9 mouse cellular contexts compared by ENCODE assay signal in genomic region chr7:141061269-141061692, GRCm38 (mm10). TPM values are rescaled to one million over a fixed set of nuclear protein-coding genes. Genes with fewer than 3 reads are reported as not detected.
DNase-seq lines count a peak whose midpoint lies in the region; ATAC-seq and TF ChIP-seq lines count a peak whose summit lies in the region.
"Had no signal": no experiment of that assay in that cellular context is flagged by ENCODE, and none has a peak within 500 bp of the region (broad histone marks: within the 10 kb centered on the region; RNA-seq: fewer than 3 reads in every experiment).

No protein-coding gene starts in this region.

- peaks cover 93% of the 10 kb centered on the region for H3K27me3 ChIP-seq in heart, embryonic 13.5 days (replicated peaks)
- no peaks in the 10 kb centered on the region for H3K27me3 ChIP-seq in embryonic facial prominence, embryonic 12.5 days
- H3K27me3 ChIP-seq in limb, embryonic 13.5 days, result no peaks in the 10 kb centered on the region
- no peaks in the 10 kb centered on the region for H3K27me3 ChIP-seq in small intestine, adult 2 months (ENCODE audit: control insufficient read depth, insufficient read depth, low read length)

- H3K9ac ChIP-seq in heart, embryonic 13.5 days, result peak overlapping the region; percentile 79
- H3K9ac ChIP-seq in embryonic facial prominence, embryonic 12.5 days, result peak overlapping the region; percentile 93
- peak overlapping the region; percentile 91 for H3K9ac ChIP-seq in limb, embryonic 13.5 days

- peak overlapping the region; percentile 60 for H3K4me3 ChIP-seq in heart, embryonic 13.5 days
- peak overlapping the region; percentile 79 for H3K4me3 ChIP-seq in embryonic facial prominence, embryonic 12.5 days
- peak overlapping the region; percentile 77 for H3K4me3 ChIP-seq in limb, embryonic 13.5 days
- H3K4me3 ChIP-seq in small intestine, adult 2 months (ENCODE audit: low read depth, low read length), result peak overlapping the region; percentile 77

- intact Hi-C loops in heart, postnatal 25 days (cut with DNase I), result no loop called here

- H3K9me3 ChIP-seq in heart, embryonic 13.5 days, result no peaks in the 10 kb centered on the region
- no peaks in the 10 kb centered on the region for H3K9me3 ChIP-seq in embryonic facial prominence, embryonic 12.5 days
- H3K9me3 ChIP-seq in limb, embryonic 13.5 days, result no peaks in the 10 kb centered on the region
- H3K9me3 ChIP-seq: G1E had no signal

- 2% methylated on average over 34 of the region's 37 CpGs for WGBS in heart, embryonic 13.5 days
- under 1% methylated on average over 37 of the region's 37 CpGs for WGBS in embryonic facial prominence, embryonic 12.5 days
- under 1% methylated on average over 37 of the region's 37 CpGs for WGBS in limb, embryonic 13.5 days
- 3% methylated on average over 37 of the region's 37 CpGs for WGBS in small intestine, adult 2 months

- H3K4me1 ChIP-seq in heart, embryonic 13.5 days, result peaks cover 13% of the 10 kb centered on the region
- peaks cover 12% of the 10 kb centered on the region for H3K4me1 ChIP-seq in embryonic facial prominence, embryonic 12.5 days
- peaks cover 20% of the 10 kb centered on the region for H3K4me1 ChIP-seq in limb, embryonic 13.5 days
- H3K4me1 ChIP-seq in small intestine, adult 2 months (ENCODE audit: control insufficient read depth, insufficient read depth, insufficient read length, low read length), result peaks cover 31% of the 10 kb centered on the region

- no peak for ATAC-seq in heart, embryonic 13.5 days (ENCODE audit: extremely low read depth, insufficient number of reproducible peaks, low FRiP score, low TSS enrichment)
- peak; percentile 19 for ATAC-seq in CD4-positive, CD25-positive, alpha-beta regulatory T cell, adult 4 months
- ATAC-seq in embryonic facial prominence, embryonic 12.5 days (ENCODE audit: insufficient number of reproducible peaks, insufficient read depth, low FRiP score, low TSS enrichment), result peak; percentile 61; the same call in 1 of the 2 replicates
- peak; percentile 55; the same call in 1 of the 2 replicates for ATAC-seq in limb, embryonic 13.5 days (ENCODE audit: low FRiP score, low read depth)

- peak overlapping the region; percentile 92 for H3K4me2 ChIP-seq in heart, embryonic 13.5 days
- peak overlapping the region; percentile 89 for H3K4me2 ChIP-seq in embryonic facial prominence, embryonic 12.5 days (replicated peaks)
- peak overlapping the region; percentile 93 for H3K4me2 ChIP-seq in limb, embryonic 13.5 days (replicated peaks)

- TF ChIP-seq POLR2A in small intestine, adult 2 months (IDR thresholded peaks at IDR 0.05; ENCODE audit: low read depth, low read length), result no peak

- no peak for DNase-seq in heart, postnatal 25 days (ENCODE audit: low spot score)
- no peak for DNase-seq in adrenal gland, adult 18-20 months (ENCODE audit: low spot score in 2 of 2)
- DNase-seq in spleen, adult 18-20 months, result no peak

- no peak for TF ChIP-seq CTCF in small intestine, adult 2 months (IDR thresholded peaks at IDR 0.05; ENCODE audit: extremely low read depth, insufficient read length, insufficient replicate concordance, low read depth, low read length)

- no peaks in the 10 kb centered on the region for H3K36me3 ChIP-seq in heart, embryonic 13.5 days
- H3K36me3 ChIP-seq in embryonic facial prominence, embryonic 12.5 days, result peaks cover 25% of the 10 kb centered on the region
- peaks cover 30% of the 10 kb centered on the region for H3K36me3 ChIP-seq in limb, embryonic 13.5 days
- no peaks in the 10 kb centered on the region for H3K36me3 ChIP-seq in small intestine, adult 2 months (ENCODE audit: control insufficient read depth, insufficient read depth, low read length)
- H3K36me3 ChIP-seq: G1E had no signal

- H3K27ac ChIP-seq in heart, embryonic 13.5 days (replicated peaks), result no peak overlapping the region
- H3K27ac ChIP-seq in embryonic facial prominence, embryonic 12.5 days, result peak overlapping the region; percentile 63
- peak overlapping the region; percentile 22; the same call in 1 of the 2 replicates for H3K27ac ChIP-seq in limb, embryonic 13.5 days
- no peak overlapping the region for H3K27ac ChIP-seq in small intestine, adult 2 months (ENCODE audit: insufficient read depth, low read depth, low read length)

RNA-seq across cellular contexts. Expression of gene B4galnt4, which starts 0.4 kb away (rescaled TPM):
- polyA plus RNA-seq in heart, embryonic 13.5 days (2015; fragmentation: Nextera tagmentation; extraction: Ambion mirVana), result 1.6 and 2.7 TPM in 2 replicates
- under 1 TPM in 1 of 2 experiments, not detected in 1; 0.08 TPM for total RNA-seq in heart, postnatal 25 days (2021)
- polyA plus RNA-seq in CD4-positive, CD25-positive, alpha-beta regulatory T cell, adult 4 months (2017; shearing (Covaris generic)), result 1 to 10 TPM; 6.6 to 7.8 TPM
- 35.2 and 39.2 TPM in 2 replicates for polyA plus RNA-seq in embryonic facial prominence, embryonic 12.5 days (2016; fragmentation: Nextera tagmentation; extraction: Ambion mirVana)
- polyA plus RNA-seq in limb, embryonic 13.5 days (2015; fragmentation: Nextera tagmentation; extraction: Ambion mirVana), result 21.5 and 26.9 TPM in 2 replicates
- polyA plus RNA-seq in small intestine, adult 2 months (2012; rRNA removed), result 5.4 and 15.8 TPM in 2 replicates
- 1 to 10 TPM; 1.3 to 2.7 TPM for total RNA-seq in adrenal gland, adult 18-20 months (2021)
- total RNA-seq: G1E had no signal
- polyA plus RNA-seq: G1E had no signal

RNA-seq across cellular contexts. Expression of gene Pkp3, which starts 16.7 kb away (rescaled TPM):
- polyA plus RNA-seq in heart, embryonic 13.5 days (2015; fragmentation: Nextera tagmentation; extraction: Ambion mirVana), result 0.31 and 0.72 TPM in 2 replicates
- total RNA-seq in heart, postnatal 25 days (2021), result under 1 TPM in 1 of 2 experiments, not detected in 1; 0.31 TPM
- polyA plus RNA-seq in CD4-positive, CD25-positive, alpha-beta regulatory T cell, adult 4 months (2017; shearing (Covaris generic)), result 100 to 1,000 TPM; 293 to 427 TPM
- 13.3 and 16.2 TPM in 2 replicates for polyA plus RNA-seq in embryonic facial prominence, embryonic 12.5 days (2016; fragmentation: Nextera tagmentation; extraction: Ambion mirVana)
- polyA plus RNA-seq in limb, embryonic 13.5 days (2015; fragmentation: Nextera tagmentation; extraction: Ambion mirVana), result 23.9 and 25.5 TPM in 2 replicates
- 87.5 and 236 TPM in 2 replicates for polyA plus RNA-seq in small intestine, adult 2 months (2012; rRNA removed)
- total RNA-seq in adrenal gland, adult 18-20 months (2021), result 1 to 10 TPM; 1.8 to 3.3 TPM
- total RNA-seq: G1E had no signal
- polyA plus RNA-seq: G1E had no signal

RNA-seq across cellular contexts. Expression of gene Gm17387, which starts 32.4 kb away (rescaled TPM):
- not detected in 2 replicates for polyA plus RNA-seq in heart, embryonic 13.5 days (2015; fragmentation: Nextera tagmentation; extraction: Ambion mirVana)
- total RNA-seq in heart, postnatal 25 days (2021), result not detected
- not detected for polyA plus RNA-seq in CD4-positive, CD25-positive, alpha-beta regulatory T cell, adult 4 months (2017; shearing (Covaris generic))
- not detected in 2 replicates for polyA plus RNA-seq in embryonic facial prominence, embryonic 12.5 days (2016; fragmentation: Nextera tagmentation; extraction: Ambion mirVana)
- not detected in 2 replicates for polyA plus RNA-seq in limb, embryonic 13.5 days (2015; fragmentation: Nextera tagmentation; extraction: Ambion mirVana)
- not detected in 2 replicates for polyA plus RNA-seq in small intestine, adult 2 months (2012; rRNA removed)
- not detected for total RNA-seq in adrenal gland, adult 18-20 months (2021)
- total RNA-seq: G1E had no signal
- polyA plus RNA-seq: G1E had no signal

RNA-seq across cellular contexts. Expression of gene Sigirr, which starts 39.1 kb away (rescaled TPM):
- 3.4 and 3.5 TPM in 2 replicates for polyA plus RNA-seq in heart, embryonic 13.5 days (2015; fragmentation: Nextera tagmentation; extraction: Ambion mirVana)
- total RNA-seq in heart, postnatal 25 days (2021), result 1 to 10 TPM; 4.8 to 7.7 TPM
- polyA plus RNA-seq in CD4-positive, CD25-positive, alpha-beta regulatory T cell, adult 4 months (2017; shearing (Covaris generic)), result 100 to 1,000 TPM; 202 to 308 TPM
- 1.9 and 3.0 TPM in 2 replicates for polyA plus RNA-seq in embryonic facial prominence, embryonic 12.5 days (2016; fragmentation: Nextera tagmentation; extraction: Ambion mirVana)
- 2.7 and 3.1 TPM in 2 replicates for polyA plus RNA-seq in limb, embryonic 13.5 days (2015; fragmentation: Nextera tagmentation; extraction: Ambion mirVana)
- 19.8 and 38.3 TPM in 2 replicates for polyA plus RNA-seq in small intestine, adult 2 months (2012; rRNA removed)
- 1 to 10 TPM; 2.0 to 2.7 TPM for total RNA-seq in adrenal gland, adult 18-20 months (2021)

RNA-seq across cellular contexts. Expression of gene Ifitm6, which starts 43.6 kb away (rescaled TPM):
- 0.24 and 0.31 TPM in 2 replicates for polyA plus RNA-seq in heart, embryonic 13.5 days (2015; fragmentation: Nextera tagmentation; extraction: Ambion mirVana)
- total RNA-seq in heart, postnatal 25 days (2021), result under 1 TPM in 1 of 2 experiments, not detected in 1; 0.42 TPM
- polyA plus RNA-seq in CD4-positive, CD25-positive, alpha-beta regulatory T cell, adult 4 months (2017; shearing (Covaris generic)), result not detected
- polyA plus RNA-seq in embryonic facial prominence, embryonic 12.5 days (2016; fragmentation: Nextera tagmentation; extraction: Ambion mirVana), result 0.43 TPM in 1 of 2 replicates, not detected in the other
- 0.31 TPM in 1 of 2 replicates, not detected in the other for polyA plus RNA-seq in limb, embryonic 13.5 days (2015; fragmentation: Nextera tagmentation; extraction: Ambion mirVana)
- polyA plus RNA-seq in small intestine, adult 2 months (2012; rRNA removed), result 2.5 and 3.1 TPM in 2 replicates
- under 1 TPM; 0.64 to 0.66 TPM for total RNA-seq in adrenal gland, adult 18-20 months (2021)
- total RNA-seq: G1E had no signal
- polyA plus RNA-seq: G1E had no signal

Comparison
In these comparisons a context has a peak if more than half of its experiments do, and no peak if none do; other contexts are left out.
1. H3K27ac ChIP-seq: peak in embryonic facial prominence, embryonic 12.5 days (single experiment) and limb, embryonic 13.5 days (single experiment); none in heart, embryonic 13.5 days (single experiment) and small intestine, adult 2 months (single experiment).
2. Peak in every context shown above with its lines, with median percentiles within 50 percentile points of each other: H3K4me2 ChIP-seq, H3K4me3 ChIP-seq and H3K9ac ChIP-seq.